Mouse (Mus musculus) lung, postnatal 14 days (tissue): Measurements from ENCODE around the gene Zmynd11.
"Not testable (repeated sequence)": the region's sequence is repeated elsewhere in the genome, so short reads cannot be mapped to it uniquely, and the experiment has no call there.

Experiments
- DNase-seq: peaks from one replicate; pipeline ENCODE4 v3.0.0; 2021

Zmynd11 gene

DNA sequence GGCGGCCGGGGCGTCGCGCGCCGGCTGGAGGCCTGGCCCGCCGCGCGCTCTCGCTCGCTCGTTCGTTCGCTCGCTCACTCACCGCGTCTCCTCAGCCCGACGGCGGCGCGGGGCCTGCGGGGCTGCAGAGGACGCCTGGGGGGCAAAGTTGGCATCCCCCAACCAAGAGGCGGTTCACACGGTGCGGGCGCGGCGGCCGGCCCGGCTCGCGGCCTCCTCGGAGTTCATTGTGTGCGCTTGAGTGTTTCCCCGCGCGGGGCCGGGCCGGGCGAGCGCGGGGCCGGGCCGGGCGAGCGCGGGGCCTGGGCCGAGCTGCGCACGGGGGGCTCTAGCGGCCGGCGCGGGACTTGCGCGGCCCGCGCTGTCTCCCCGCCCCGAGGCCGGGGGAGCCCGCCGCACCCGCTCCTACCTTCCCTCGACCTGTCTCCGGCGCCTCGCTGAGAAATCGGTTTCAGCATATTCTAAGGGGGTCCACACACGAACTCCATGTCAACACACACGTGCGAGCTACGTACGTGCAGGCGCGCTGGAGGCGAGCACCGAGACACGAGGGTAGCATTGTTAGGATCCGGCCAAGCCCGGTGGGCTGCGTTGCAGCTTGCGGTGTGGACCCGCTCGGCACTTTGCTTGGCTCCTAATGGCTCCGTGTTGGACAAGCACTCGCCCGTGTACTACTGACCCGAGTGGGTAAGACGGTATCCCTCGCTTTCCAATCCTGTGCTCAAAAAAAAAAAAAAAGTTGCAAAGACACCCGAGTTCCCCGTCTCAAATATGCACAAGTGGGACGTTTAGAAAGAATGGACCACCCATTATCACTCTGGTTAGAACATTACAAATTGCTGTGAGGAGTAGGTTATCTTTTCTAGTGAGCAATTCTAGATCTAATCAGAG, at the start of gene Zmynd11:
Gene Zmynd11 (minus strand): TSS at position 685 of the 891 bp plus-strand sequence.
- peak; percentile 40 for DNase-seq

DNA sequence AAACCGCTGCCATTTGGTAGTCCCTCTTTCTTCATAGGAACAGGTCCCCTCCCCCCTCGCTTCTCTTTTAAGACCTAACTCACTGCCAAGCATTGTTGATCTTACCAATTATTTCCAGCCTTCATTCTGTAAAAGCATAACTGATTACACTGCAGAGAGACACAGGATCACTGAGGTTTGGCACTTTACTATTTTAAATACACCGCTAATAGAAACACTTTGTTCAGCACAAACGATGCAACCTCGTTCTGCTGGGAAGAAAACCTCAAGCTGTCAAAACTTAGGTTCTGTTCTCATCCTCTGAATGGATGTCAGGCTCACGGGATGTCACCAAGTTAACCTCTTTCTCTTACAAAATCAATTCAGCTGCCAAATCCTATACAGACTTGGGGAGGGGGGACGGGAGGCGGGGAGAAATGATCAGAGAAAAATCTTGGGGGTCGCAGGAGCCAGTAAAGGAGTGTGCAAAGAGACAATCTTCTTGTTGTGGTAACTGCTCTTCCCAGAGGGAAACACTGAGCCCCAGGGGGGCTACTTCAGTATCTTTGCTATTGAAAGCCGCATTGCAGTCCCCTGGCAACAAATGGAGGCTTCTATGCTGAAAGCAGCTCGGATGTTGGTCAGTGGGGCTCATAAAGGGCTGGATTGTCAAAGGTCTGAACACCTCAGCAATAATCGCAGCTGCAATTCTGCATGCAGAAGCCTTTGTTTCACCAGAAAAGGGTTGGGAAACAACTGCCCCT, 30.9 kb upstream of the Zmynd11 start:
- DNase-seq: no peak

DNA sequence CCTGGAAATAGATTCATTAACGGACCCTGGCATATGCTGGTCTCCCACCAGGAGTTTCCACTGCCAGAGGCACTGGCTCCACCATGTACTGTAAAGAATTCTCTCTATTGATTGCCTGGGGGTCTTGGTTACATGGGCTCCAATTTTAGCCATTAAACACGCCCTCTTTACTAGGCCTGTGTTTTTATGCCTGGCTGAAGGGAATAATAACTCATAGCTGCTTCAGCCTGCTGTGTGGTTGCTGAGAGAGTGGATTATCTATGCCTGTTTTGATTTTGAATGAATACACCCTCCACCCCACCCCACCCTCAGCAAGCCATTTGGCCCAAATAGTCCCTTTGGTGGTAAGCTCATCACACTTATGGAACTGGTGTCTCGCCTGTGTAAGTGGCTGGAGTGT, 20.9 kb upstream of the Zmynd11 start:
- DNase-seq: no peak

DNA sequence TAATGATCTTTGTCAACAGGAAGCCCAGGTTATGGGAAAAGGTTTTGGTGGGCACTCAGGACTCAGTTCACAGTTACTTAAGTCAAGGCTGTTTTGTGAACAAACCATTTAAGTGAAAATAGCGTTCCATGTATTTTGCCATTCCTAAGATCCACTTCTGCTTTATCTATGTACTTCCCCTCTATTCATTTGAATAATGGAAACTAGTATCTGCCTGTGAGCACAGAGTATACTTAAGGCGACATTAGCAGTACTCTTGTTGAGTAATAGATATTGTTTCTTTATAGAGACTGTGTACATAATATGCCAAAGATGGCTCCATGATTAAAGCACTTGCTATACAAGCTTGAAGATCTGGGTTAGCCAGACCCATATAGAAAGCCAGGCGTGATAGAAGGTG, 18.6 kb upstream of the Zmynd11 start:
- no peak for DNase-seq

- DNase-seq: no peak
Measured at GRCm38 (mm10) chr13:9775901-9776300, 10.8 kb upstream of the Zmynd11 start.

DNA sequence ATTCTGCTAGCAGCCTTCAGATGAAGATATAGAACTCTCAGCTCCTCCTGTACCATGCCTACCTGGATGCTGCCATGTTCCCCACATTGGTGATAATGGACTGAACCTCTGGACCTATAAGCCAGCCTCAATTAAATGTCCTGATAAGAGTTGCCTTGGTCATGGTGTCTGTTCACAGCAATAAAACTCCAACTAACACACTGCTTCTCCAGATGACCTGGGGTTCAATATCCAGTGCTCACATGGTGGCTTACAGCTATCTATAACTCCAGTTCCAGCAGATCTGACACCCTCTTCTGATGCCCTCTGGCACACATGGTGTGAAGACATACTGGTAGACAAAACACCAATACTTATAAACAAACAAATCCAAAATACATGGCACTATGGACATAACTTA, 8.9 kb upstream of the Zmynd11 start:
- DNase-seq: no peak

- no peak for DNase-seq
Measured at GRCm38 (mm10) chr13:9767279-9767678, 2.1 kb upstream of the Zmynd11 start.

DNA sequence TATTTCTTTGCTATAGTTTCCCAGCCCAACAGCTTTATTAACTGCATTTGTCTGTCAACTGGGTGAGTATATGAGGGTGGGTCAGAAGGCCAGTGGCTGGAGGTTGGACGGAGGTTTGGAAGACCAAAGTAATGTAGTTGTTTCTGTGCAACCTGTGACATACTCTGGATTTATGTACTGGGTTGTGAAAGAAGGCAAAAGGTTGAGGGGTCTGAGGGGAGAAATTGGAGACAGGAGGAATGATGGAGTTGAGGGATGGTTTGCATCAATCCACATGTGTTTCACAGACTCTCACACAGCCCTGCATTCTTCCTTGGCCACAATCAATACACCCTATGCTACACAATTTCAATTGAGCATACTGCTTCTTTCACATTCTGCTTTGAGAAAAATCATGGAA, 1.4 kb upstream of the Zmynd11 start:
- DNase-seq: no peak

DNA sequence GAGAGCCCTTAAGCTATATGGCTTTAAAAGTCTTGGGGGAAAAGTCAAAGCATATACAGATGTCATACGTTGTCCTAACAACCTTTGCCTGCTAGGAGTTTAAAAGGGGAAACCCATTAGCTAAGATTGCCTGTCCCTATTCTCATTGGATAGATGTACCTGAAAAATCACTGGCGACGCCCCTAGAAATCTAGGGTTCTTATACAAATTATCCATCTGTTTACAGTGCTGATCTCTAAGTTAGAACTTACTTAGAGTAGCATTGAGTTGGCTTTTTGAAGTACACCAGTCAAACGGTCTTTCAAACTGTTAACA, 364 bp upstream of the Zmynd11 start:
- DNase-seq: no peak

GRCm38 (mm10) chr13:9763828-9764645, 1.1 kb downstream of the Zmynd11 start:
- peak; percentile 76 for DNase-seq

DNA sequence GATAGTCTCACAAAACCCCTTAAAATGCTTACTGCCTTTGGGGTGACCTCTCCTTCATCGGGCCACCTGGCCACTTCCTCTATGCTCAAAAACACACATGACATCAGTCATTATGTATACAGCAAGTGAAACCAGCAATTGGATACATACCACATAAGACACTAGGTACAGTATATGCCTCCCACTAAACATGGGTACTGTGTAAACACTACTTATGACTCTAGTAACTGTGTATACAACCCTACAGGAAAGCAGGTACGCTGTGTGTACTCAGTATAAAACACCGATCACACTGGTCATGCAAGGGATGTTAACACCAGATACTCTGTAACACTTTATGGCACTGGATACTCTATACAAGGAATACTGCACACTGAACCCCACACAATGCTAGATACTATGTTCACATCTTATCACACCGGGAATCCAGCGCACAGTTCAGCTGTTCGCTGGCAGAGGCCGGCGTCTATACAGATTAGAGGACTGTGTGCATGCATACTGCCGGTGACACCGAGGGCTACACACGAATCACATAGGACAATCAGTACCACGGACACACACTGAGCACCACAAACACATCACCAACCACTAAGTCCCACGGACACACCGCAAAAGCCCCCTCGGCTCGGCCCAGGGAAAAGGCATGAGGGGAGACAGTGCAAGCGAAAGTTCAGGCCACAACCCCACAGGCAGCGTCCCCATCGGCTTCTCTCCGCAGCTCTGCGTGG, 1.9 kb downstream of the Zmynd11 start:
- no peak for DNase-seq

DNA sequence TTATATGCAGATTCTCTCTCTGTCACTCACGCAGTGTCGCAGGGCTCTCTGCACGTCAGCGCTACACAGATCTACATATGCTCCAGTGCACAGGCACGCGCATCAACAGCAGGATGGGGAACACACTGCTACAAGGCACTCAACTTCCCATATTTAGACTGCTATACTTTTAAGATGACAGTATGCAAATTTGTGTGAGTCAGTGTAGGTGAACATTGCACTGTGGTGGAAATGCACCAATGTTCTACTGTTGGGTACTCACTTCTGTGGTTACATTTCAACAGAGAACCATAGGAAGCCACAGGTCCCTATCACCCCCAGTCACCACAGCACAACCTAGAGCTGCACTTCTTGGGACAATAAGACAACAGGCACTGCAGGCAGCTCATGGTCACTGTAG, 5.1 kb downstream of the Zmynd11 start:
- no peak for DNase-seq

- no peak for DNase-seq
Measured at GRCm38 (mm10) chr13:9757842-9758491, 7.2 kb downstream of the Zmynd11 start.

GRCm38 (mm10) chr13:9753706-9754105, 11.4 kb downstream of the Zmynd11 start:
- DNase-seq: no peak

- no peak for DNase-seq
Measured at GRCm38 (mm10) chr13:9750320-9750719, 14.8 kb downstream of the Zmynd11 start.

DNA sequence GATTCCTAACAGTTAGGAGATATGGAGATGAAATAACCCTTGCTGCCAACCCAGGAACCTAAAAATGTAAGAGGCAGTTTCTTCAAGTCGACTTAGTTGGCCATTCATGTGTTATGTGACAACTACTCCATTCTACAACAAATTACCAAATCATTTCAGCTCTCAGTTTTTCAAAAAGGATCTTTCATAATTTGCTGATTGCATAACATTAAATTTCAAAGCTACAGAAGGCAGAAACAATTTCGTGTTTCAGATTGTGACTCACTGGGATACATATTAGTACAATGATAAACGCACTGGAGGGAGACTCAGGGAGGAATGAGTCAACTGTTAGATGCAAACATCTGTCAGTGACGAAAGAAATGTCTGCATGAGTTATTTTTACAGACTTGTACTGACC, 15.3 kb downstream of the Zmynd11 start:
- no peak for DNase-seq

GRCm38 (mm10) chr13:9738190-9738589, 26.9 kb downstream of the Zmynd11 start:
- no peak for DNase-seq

GRCm38 (mm10) chr13:9737024-9737423, 28.1 kb downstream of the Zmynd11 start:
- no peak for DNase-seq

GRCm38 (mm10) chr13:9732262-9732661, 32.9 kb downstream of the Zmynd11 start:
- not testable (repeated sequence) for DNase-seq

DNA sequence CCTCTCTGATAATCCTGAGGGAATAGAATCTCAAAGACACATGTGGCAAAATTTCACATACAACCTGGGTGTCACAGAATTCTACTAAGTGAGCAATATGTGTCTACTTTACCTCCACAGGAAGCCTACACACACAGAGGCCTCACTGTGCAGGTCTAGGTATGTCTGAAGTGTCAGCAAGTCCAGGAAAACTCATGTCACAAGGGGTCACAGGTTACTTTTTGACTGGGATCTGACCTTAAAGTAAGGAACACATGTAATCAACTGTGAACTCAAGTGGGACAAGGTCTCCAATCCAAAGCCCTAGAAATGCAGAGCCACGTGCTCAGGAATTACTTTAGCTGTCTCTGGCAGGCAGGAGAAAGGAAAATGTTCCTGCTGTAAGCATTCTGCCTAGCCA, 36.1 kb downstream of the Zmynd11 start:
- no peak for DNase-seq

DNA sequence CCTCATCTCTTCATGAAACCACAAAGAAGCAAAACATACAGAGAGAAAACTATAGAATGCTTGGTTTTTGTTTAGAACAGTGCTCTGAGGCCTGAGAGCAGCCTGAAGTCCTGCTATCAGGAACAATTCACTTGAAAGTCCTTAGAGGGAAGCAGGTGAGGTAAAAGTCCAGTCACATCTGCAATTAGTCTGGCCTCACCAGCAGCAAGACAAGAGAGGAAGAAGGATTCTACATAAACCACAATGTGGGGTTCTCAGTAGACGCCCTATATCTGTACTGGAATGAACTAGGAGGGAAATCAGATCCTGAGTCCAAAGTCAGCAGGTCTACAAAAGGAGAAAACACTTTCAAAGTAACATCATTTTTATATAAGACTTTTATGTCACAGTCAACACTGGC, 49.9 kb downstream of the Zmynd11 start:
- no peak for DNase-seq

DNA sequence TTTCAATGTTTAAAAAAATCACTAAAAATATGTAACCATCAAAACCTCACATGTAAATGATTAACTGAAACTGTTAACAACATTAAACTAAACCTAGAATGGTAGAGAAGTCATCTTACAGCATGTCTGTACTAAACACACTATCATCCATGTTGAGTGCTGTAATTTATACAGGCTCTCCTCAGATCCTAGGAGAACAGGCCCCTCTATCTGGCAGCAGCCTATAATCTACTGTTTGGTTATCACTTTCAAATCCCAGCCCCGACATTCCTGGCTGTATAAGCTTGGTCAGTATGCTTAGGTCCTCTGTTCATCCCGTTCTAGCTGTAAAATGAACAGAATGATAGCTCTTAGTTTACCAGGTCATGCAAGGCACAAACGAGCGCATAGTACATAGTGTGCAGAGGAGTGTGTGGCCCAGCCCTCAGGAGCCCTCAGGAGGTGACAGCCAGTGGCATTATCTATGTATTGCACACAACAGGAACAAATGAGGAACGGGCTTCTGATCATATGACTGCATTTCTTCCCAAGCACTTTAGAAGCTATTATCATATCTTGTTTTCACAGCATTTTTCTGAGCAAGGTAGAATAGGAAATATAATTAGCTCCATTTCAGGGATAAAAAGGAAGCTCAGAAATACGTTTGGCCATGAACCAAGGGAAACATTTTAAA, 51.5 kb downstream of the Zmynd11 start:
- no peak for DNase-seq
